Mouse (Mus musculus) gastrocnemius, adult 8-10 months (tissue): ENCODE measurements around the gene Olfr745. TPM values are rescaled to one million over a fixed set of nuclear protein-coding genes. Genes with fewer than 3 reads are reported as not detected.

ENCODE experiments used
- DNase-seq, 2 experiments: peaks; one replicate each; pipeline ENCODE4 v3.0.0; 2022; ENCODE audit warnings: low spot score in 2 of 2
- total RNA-seq, 4 experiments: library from RNA; stranded (reverse); gene quantifications; 2 replicates each; pipeline ENCODE4 v1.2.4; 2022

Gene Olfr745
- total RNA-seq = not detected

DNA sequence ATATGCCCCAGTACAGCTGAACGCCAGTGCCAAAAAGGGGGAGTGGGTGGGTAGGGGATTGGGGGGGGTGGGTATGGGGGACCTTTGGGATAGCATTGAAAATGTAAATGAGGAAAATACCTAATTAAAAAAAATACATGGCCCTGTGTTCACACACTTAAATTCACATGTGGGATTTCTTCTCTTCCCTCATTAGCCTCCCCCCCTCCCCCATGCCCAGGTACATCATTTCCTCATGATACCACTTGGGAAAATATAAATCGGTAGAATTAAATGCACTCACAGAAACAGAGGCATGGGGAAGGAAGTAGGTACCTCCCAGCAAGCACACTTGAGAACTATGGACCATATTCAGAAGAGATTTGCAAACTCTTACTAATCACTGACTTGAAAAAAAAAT, at the start of gene Olfr745:
Gene Olfr745 (plus strand): TSS at position 301 of the 400 bp plus-strand sequence.
- DNase-seq = no peak

DNA sequence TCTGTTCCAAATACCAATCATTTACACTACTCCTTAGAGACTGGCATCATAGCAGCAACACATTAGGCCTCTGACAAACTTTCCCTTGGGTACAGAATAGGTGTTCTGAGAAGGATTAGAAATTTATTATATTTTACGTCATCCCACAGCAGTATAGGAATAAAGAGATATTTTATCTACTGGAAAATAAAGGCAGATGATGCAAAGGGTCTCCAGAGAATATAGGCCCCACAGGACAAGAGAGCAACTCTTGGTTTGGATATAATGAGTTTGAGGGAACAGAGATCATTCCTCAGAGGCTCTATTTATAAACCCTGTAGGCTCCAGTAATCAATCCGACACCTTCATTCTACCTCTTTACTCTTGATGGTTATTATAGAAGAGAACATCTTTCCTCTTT, 24.6 kb upstream of the Olfr745 start, which contains the start of gene Olfr744:
Gene Olfr744 (plus strand): TSS at position 301 of the 400 bp plus-strand sequence.
- DNase-seq = no peak

DNA sequence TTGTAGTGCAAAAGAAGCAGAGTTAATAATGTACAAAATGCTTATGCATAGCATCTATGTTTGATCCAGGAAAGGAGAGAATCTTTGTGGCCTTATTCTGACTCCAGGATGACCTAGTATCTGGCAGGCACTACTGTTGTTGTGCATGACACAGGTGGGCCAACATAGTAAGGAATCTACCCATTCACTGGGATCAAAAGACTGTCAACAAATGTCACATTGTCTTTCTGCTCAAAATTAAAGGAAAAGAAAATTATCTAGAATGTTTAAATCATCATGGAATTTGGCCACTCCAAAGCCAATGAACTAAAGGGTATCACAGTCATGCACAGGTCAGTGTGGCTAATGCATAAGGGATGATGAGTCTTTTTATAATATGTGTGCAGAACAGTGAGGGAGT, 7.6 kb downstream of the Olfr745 start, which contains the start of gene Olfr746:
Gene Olfr746 (plus strand): TSS at position 301 of the 400 bp plus-strand sequence.
- no peak for DNase-seq

DNA sequence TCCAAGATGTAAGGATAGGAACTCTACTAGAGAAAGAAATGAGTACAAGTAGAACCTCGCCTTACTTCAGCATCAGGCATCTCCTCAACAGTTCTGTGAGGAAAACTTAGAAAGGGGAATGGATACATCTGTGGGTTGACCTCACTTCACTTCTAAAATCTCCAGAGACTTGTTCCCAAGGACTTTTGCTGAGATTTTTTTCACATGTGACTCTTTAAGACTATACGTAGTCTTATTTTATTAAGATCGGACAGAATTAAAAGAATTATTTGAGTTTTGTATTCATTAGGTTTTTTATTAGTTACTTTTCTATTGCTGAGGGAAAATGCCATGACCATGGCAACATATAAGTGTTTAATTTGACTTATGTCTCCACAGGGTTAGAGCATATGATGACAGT, 53.9 kb downstream of the Olfr745 start, which contains the start of gene Olfr747:
Gene Olfr747 (minus strand): TSS at position 101 of the 400 bp plus-strand sequence.
- no peak for DNase-seq

Other genes with a start within 250 kb of the Olfr745 start
- not detected for gene Olfr738, start 231.8 kb upstream of the Olfr745 start, total RNA-seq
- not detected for gene Olfr739, start 220.8 kb upstream of the Olfr745 start, total RNA-seq
- not detected for gene Olfr740, start 193.8 kb upstream of the Olfr745 start, total RNA-seq
- gene Olfr741, start 166.7 kb upstream of the Olfr745 start, total RNA-seq = not detected
- not detected for gene Olfr742, start 135.8 kb upstream of the Olfr745 start, total RNA-seq
- not detected for gene Olfr743, start 117.5 kb upstream of the Olfr745 start, total RNA-seq
- not detected for gene Olfr744, start 24.5 kb upstream of the Olfr745 start, total RNA-seq
- not detected for gene Olfr746, start 7.7 kb downstream of the Olfr745 start, total RNA-seq
- not detected for gene Olfr747, start 53.8 kb downstream of the Olfr745 start, total RNA-seq
- not detected for gene Olfr748, start 68.0 kb downstream of the Olfr745 start, total RNA-seq
- not detected for gene Olfr749, start 105.7 kb downstream of the Olfr745 start, total RNA-seq
- 1 to 10 TPM; 3.7 to 6.8 (median 5.7) TPM for gene Ttc5, start 146.1 kb downstream of the Olfr745 start, total RNA-seq
- not detected for gene Ccnb1ip1, start 168.3 kb downstream of the Olfr745 start, total RNA-seq
- 10 to 100 TPM in 1 of 4 experiments, 1 to 10 TPM in 3; 7.9 to 10.2 (median 8.3) TPM for gene Parp2, start 168.5 kb downstream of the Olfr745 start, total RNA-seq
- gene Tep1, start 231.2 kb downstream of the Olfr745 start, total RNA-seq = 1 to 10 TPM; 7.2 to 9.4 (median 8.4) TPM